Mouse (Mus musculus) liver, embryonic 13.5 days (tissue): ENCODE measurements around the gene Mpzl2. TPM values are rescaled to one million over a fixed set of nuclear protein-coding genes. Genes with fewer than 3 reads are reported as not detected.

Source experiments
- polyA plus RNA-seq: library from polyadenylated mRNA; unstranded; fragments of >200 nt; fragmentation: Nextera tagmentation; extraction: Ambion mirVana; gene quantifications from 2 replicates; pipeline ENCODE4 v1.2.1, GENCODE M21; 2015

Gene Mpzl2
- polyA plus RNA-seq, 1 experiment from 2014 or later: 3.6 TPM

Other genes starting within 250 kb of the Mpzl2 start
- gene Tmem25, start 240.5 kb upstream of the Mpzl2 start, polyA plus RNA-seq: 1.3 TPM in 2 replicates
- 31.8 and 33.9 TPM in 2 replicates for gene Ttc36, start 236.7 kb upstream of the Mpzl2 start, polyA plus RNA-seq
- gene Kmt2a, start 158.5 kb upstream of the Mpzl2 start, polyA plus RNA-seq: 3.8 and 4.0 TPM in 2 replicates
- gene Atp5l, start 119.1 kb upstream of the Mpzl2 start, polyA plus RNA-seq: 546 and 569 TPM in 2 replicates
- 10.5 and 13.2 TPM in 2 replicates for gene Ube4a, start 74.2 kb upstream of the Mpzl2 start, polyA plus RNA-seq
- 0.18 and 0.27 TPM in 2 replicates for gene Cd3g, start 59.4 kb upstream of the Mpzl2 start, polyA plus RNA-seq
- gene Cd3d, start 58.0 kb upstream of the Mpzl2 start, polyA plus RNA-seq: not detected in 2 replicates
- gene Cd3e, start 30.2 kb upstream of the Mpzl2 start, polyA plus RNA-seq: not detected in 2 replicates
- 0.83 TPM in 2 replicates for gene Mpzl3, start 15.4 kb downstream of the Mpzl2 start, polyA plus RNA-seq
- 0.16 TPM in 2 replicates for gene Jaml, start 39.4 kb downstream of the Mpzl2 start, polyA plus RNA-seq
- gene Scn2b, start 78.0 kb downstream of the Mpzl2 start, polyA plus RNA-seq: 0.38 and 0.45 TPM in 2 replicates
- 0.09 TPM in 2 replicates for gene Scn4b, start 98.6 kb downstream of the Mpzl2 start, polyA plus RNA-seq
- 0.08 and 0.09 TPM in 2 replicates for gene BC049352, start 142.2 kb downstream of the Mpzl2 start, polyA plus RNA-seq
- gene Tmprss4, start 164.3 kb downstream of the Mpzl2 start, polyA plus RNA-seq: 0.06 and 0.10 TPM in 2 replicates
- 1.6 and 1.7 TPM in 2 replicates for gene Il10ra, start 229.3 kb downstream of the Mpzl2 start, polyA plus RNA-seq